Mouse (Mus musculus): ENCODE data around the gene Vsig8. TPM values are rescaled to one million over a fixed set of nuclear protein-coding genes. Genes with fewer than 3 reads are reported as not detected.

Vsig8 gene
- total RNA-seq, 2 experiments from 2014 or later = not detected

DNA sequence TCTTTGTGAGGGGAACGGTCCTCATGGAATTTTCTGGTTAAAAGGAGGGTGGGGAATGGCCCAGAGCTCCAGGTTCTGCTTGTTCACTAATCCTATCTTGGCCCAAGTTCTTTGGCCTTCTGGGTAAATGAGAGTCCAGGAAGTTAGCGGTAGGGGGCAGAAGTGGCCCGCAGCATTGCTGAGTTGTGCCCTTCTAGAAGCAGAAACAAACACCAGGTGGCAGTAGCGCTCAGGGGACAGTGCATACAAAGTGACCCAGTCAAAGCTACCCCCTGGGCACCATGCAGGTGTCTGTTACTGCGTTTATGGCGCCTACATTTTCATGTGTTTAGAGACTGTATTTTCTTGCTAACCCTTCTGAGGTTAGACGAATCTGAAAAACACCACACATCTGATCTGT lies 27.0 kb upstream of the Vsig8 start:
- peak; percentile 93 to 98 for DNase-seq

- DNase-seq = no peak
Observed at GRCm38 (mm10) chr1:172530544-172531220, 25.1 kb upstream of the Vsig8 start.

- peak in 1 of 2 experiments; percentile 62 for DNase-seq
Observed at GRCm38 (mm10) chr1:172532551-172532950, 23.2 kb upstream of the Vsig8 start.

- DNase-seq = no peak
Observed at GRCm38 (mm10) chr1:172535116-172535515, 20.6 kb upstream of the Vsig8 start.

- no peak for DNase-seq
Observed at GRCm38 (mm10) chr1:172539827-172540226, 15.9 kb upstream of the Vsig8 start.

GRCm38 (mm10) chr1:172540283-172540820 lies 15.4 kb upstream of the Vsig8 start:
- no peak for DNase-seq

DNA sequence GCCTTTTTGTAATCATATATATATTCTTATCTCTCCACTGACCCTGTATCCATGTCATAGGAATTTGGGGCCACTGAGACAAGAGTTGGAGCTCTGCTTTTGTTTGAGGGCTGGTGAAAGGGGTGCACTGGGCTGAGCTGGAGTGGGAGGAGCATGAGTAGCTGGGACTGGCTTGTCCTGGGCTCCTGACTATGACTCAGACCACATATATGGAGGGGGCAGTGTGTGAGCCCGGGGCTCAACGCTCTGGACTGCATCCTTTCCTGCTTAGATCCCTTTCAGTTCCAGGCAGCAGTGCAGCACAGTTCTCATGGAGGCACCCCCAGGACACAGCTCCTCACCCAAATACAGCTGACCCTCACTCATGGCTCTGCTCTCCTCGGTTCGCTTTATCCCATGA lies 9.7 kb upstream of the Vsig8 start:
- no peak for DNase-seq

DNA sequence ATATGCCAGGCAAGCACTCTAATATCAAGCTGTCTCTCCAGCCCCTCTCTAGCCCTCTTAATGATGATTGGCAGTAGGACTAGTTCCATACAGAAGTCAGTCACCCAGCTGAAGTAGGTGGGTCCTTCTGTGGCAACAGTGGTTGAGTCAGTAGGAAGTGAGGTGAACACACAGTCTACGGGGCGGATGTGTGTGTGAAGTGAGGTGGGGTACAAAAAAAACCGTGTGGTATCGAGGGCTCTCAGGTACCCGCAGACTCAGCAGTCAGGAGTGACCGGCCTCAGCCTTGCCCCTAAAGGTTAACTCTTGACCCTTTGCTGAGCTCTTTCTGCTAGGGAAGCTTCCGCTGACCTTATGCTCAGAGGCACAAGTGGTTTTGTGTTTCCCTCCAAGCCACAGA lies 7.2 kb upstream of the Vsig8 start:
- no peak for DNase-seq

- DNase-seq = no peak
Observed at GRCm38 (mm10) chr1:172549314-172549713, 6.4 kb upstream of the Vsig8 start.

- DNase-seq = no peak
Observed at GRCm38 (mm10) chr1:172549717-172550116, 6.0 kb upstream of the Vsig8 start.

DNA sequence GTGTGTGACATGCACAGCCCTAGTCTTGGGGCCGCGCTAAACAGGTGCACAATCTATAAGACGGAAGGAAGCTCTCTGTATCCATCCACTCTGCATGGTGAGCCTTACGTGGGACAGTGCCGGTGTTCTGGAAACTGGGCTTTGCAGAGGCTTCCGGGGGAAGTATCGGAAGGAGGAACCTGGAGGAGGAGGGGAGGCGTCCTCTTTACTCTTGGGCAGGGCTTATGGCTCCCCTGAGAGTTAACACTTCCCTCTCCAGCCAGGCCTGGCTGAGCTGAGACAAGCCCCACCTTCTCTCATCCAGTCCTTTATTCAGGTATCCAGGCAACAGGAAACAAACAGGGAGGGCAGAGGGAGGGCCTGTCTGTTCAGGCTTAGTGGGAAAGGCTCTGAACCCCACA lies 5.2 kb upstream of the Vsig8 start:
- DNase-seq = peak; percentile 69 to 81

- DNase-seq = no peak
Observed at GRCm38 (mm10) chr1:172551009-172551408, 4.7 kb upstream of the Vsig8 start.

- peak in 1 of 2 experiments; percentile 33 for DNase-seq
Observed at GRCm38 (mm10) chr1:172552623-172553022, 3.1 kb upstream of the Vsig8 start.

GRCm38 (mm10) chr1:172562641-172563464 lies 7.1 kb downstream of the Vsig8 start:
- peak; percentile 79 to 81 for DNase-seq

DNA sequence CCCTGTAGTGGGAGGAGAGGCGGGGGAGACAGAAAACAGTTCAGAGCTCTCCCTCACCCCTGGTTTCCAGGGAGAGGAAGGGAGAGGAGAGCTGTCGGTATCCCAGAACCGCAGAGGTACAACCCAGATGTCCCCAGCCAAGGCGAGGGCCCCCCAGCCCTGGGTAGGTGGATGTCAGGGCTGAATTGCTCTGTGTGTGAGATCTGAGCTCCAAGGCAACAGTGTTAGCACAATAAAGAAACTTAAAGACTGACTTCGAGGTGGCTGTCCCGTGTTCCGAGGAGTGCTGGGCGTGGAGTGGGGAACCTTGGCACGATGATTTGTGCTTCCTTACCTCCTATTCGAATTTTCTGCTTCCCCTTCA lies 7.7 kb downstream of the Vsig8 start:
- DNase-seq = no peak

DNA sequence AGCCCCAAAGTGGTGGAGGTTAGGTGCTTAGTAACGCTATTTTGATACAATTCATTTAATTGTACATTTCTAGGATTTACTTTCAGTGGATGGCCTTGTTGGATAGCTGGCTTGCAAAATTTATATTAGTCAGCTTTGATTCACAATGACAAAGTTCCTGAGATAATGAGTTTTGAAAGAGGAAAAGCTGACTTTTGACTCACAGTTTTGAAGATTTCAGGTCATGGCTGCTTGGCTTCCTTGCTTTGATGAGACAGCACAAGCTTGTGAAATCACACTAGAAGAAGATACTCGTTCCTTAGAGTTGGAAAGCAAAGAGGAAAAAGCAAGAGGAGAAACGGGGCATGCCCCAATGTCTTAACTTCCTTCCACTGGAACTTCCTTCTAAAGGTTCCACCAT lies 10.4 kb downstream of the Vsig8 start:
- no peak for DNase-seq

GRCm38 (mm10) chr1:172567758-172568157 lies 12.0 kb downstream of the Vsig8 start:
- DNase-seq = no peak

DNA sequence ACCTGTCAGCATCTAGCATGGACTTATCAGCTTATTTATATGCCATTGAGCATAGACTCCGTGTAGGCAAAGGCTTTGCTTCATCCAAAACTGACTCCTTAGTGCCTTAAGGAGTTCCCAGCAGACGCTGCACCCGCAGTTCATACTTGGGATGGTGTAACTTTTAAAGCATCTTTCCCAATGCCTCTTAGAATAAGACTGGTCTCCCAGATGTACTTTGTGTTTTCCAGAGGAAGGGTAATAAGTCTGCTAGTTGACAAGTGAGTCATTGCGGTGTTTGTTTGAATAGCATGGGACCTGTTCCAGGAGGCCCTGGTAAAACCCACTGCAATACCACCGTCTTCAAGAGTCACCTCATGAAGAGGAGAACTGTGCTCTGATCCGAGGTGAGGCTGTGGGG lies 24.4 kb downstream of the Vsig8 start:
- DNase-seq = no peak

DNA sequence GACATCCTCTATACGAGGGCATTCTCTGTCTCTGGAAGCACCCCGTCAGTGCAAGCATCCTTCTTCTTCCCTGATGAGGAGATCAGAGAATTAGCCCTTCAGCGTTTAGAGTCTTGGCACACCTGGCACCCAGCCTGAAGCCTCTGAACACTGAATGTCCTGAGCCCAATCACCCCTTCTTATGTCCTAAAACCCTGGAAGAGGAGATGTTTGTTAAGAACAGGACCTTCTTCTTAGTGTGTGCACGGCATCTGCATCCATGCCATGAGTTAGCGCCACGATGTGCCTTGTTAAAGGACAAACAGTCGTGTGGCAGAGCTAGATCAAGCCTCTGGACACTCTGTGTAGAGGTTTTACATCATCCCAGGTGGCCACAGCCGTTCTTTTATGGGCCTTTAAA lies 26.7 kb downstream of the Vsig8 start:
- DNase-seq = no peak

GRCm38 (mm10) chr1:172584271-172584670 lies 28.5 kb downstream of the Vsig8 start:
- no peak for DNase-seq

- DNase-seq = no peak
Observed at GRCm38 (mm10) chr1:172585026-172585425, 29.3 kb downstream of the Vsig8 start.

- no peak for DNase-seq
Observed at GRCm38 (mm10) chr1:172585612-172586567, 30.2 kb downstream of the Vsig8 start.
